Mouse (Mus musculus): Measurements from ENCODE around the gene Sec14l2. TPM values are rescaled to one million over a fixed set of nuclear protein-coding genes. Genes with fewer than 3 reads are reported as not detected.
A peak's percentile ranks its signal among the peaks of the same experiment; 100 is the strongest.
"Not testable (repeated sequence)": the region's sequence is repeated elsewhere in the genome, so short reads cannot be mapped to it uniquely, and the experiment has no call there.

The Sec14l2 gene
- total RNA-seq, 2 experiments from 2014 or later, result 1.4 to 2.3 TPM

DNA sequence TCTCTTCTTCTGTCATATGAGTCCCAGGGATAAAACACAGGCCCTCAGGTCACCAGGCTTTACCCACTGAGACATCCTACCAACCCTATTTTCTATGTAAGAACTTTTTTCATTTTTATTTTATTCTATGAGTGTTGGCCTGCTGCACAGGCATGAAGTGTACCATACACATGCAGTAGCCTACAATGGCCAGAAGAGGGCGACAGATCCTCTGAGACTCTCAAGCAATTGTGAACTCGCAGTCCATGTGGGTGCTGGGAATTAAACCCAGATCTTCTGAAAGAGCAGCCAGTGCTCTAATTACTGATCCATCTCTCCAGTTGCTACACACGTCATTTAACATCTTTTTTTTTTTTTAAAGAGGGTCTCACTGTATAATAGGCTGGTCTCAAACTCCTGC is 10.2 kb upstream of the Sec14l2 start:
- no peak for DNase-seq

- not testable (repeated sequence) for DNase-seq
Measured at GRCm38 (mm10) chr11:4128461-4128860, 5.2 kb upstream of the Sec14l2 start.

DNA sequence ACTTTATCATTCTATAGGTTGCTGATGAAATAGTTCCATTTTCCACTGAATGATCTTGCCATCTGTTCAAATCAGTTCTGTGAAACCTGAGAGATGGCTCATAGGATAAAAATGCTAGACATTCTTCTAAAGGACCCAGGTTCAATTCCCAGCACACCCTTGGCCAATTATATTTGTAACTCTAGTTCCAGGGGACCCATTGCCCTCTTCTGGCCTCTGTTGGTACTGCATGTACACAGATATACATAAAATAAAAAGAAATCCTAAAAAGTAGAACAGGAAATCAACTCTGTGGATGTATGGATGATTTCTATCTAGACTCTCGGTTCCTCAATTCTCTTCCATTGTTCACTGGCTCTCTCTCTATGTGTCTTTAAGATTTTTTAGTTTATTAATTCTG is 3.8 kb upstream of the Sec14l2 start:
- no peak for DNase-seq

DNA sequence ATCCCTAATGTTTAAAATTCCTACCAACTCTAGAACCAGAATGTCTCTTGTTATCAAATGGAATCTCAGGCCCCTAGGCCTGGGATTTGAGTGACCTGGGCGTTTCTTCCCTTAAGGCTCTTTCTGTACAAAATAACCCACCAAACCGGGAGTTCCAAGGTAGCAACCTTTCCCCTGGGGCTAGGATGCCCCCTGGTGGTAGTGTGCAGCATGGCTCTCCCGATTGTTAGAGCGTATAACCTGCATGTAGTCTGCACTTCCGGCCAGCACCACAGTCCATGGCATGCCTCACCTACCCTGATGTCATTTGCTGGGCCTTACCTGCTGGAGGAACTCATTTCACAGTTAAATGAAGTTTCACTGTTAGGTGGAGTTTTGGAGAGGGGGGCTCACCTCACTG is 707 bp upstream of the Sec14l2 start:
- no peak for DNase-seq

- DNase-seq, result no peak
Measured at GRCm38 (mm10) chr11:4122226-4122625, 989 bp downstream of the Sec14l2 start.

DNA sequence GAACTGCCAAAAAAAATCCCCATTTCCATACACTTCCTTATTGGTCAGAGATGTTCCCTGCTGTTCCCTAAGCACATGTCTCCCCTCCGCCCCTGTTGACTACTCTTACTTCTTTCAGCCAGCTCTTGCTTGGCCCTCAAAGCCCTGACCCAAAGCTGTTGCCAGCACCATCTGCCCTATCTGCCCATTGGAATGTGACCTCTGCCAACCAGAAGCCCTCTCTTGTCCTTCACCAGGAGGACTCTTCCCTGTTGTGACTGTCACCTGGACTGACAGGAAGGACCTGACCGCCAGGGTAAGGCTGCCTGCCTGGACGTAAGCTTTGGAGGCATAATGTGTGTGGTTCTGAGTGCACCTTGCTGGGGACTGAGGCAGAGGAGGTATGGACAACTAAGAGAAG is 1.5 kb downstream of the Sec14l2 start:
- no peak for DNase-seq

DNA sequence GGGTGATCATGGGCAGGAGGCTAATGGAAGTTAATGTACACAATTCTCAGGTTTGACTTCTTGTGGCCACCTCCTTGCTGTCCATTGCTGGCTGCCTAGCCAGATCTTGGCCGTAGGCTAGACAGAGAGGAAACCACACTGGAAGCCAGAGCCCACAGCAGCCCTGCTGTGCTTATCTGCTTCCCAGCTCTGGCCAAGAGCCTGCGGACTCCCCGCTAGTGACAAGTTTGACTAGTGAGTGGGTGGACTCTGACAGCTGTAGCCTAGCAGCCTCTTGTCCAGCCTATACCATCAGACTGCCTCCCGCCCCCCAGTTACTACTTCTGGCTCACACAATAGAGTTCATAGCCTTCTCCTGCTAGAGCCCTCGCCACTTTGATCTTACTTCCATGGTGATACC is 3.6 kb downstream of the Sec14l2 start:
- DNase-seq, result no peak

- DNase-seq, result peak; percentile 62
Measured at GRCm38 (mm10) chr11:4118081-4118921, 4.9 kb downstream of the Sec14l2 start.

DNA sequence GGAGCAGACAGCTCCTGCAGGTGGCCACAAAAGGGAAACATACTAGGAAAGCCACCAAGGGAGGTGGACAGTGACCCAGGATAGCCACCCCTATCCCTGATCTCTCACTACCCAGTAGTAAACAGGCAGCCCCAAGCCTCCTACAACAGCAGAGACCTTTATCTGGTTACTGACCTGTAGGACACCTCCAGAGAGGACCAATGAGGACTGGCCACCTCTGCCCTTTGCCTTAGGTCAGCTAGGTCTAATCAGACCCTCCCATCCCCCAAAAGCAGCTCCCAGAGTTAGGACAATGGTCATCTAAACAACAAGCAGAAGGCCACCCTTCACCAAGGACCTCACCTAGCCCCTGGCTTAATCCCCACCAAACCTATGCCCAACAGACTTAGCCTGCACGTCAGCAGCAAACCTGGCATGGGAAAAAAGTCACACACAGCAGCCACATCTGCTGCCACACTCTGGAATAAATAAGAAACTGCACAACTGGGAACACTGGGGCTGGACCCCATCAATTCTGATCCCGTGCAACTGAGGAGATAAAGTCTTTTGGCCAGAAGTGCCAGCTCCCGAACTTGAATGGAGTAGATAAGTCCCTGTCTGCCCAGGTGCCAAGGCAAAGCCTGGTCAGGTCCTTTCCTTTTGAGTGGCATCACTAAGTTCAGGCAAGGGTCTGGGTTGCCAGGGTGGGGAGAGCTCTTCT is 5.7 kb downstream of the Sec14l2 start:
- no peak for DNase-seq

DNA sequence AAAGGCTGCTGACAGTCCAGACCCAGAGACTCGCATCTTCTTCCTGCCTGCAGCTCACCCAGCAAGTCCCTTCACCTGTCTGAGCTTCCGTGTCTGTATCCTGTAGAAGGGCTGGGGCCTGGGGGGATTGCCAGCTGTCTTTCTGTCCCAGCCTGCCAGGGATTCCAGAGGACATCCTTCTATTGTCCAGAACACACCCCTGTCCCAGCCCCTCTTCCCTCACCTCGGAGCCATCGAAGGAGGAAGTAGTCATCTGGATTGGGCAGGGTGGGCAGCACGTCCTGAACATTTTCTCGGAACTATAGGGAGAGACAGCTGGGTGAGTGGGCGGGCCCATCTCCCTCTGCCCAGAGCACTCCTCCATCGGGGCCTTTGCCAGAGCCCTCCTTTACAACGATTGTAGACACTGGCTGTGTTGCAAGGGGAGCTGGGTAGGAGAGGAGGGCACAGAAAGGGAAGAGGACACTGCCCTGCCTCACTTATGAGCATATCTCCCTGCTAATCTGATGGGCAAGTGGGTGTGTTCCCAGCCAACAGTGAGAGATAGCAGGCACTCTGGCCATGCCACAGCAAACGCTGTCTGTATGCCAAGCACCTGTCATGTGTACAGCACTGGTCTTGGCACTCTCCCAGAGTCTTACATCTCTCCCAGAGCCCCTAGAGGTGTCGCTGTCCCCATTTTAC is 6.6 kb downstream of the Sec14l2 start:
- DNase-seq, result no peak

GRCm38 (mm10) chr11:4115407-4115806 is 7.8 kb downstream of the Sec14l2 start:
- no peak for DNase-seq

DNA sequence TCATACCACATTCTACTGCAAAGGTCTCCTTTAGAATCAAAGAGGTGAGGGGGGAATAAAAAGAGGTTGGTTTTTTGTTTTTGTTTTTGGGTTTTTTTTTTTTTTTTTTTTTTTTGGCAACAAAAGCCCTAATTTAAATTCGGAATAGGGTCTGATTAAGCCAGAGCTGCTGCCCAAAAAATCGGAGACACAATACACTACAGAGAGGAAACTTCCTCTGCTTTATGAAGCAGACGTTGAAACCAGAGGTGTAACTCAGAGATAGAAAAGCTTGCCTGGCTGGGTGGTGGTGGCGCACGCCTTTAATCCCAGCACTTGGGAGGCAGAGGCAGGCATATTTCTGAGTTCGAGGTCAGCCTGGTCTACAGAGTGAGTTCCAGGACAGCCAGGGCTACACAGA is 8.7 kb downstream of the Sec14l2 start:
- DNase-seq, result not testable (repeated sequence)

DNA sequence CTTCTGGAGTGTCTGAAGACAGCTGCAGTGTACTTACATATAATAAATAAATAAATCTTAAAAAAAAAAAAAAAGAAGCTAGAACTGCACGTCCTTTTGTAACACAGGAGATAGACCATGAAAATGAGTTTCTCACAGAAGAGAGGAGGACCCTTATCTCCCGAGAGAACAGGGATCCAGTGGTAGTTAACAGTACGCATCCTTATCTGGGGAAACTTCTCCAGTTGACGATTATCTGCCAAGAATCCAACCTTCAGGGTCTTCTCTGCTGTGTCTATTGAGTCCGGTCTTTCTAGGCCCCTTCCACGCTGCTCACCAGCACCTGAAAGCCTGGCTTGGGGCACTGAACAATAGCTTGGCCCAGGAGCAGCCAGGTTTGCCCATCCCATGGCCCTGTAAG is 9.2 kb downstream of the Sec14l2 start:
- DNase-seq, result no peak

GRCm38 (mm10) chr11:4113496-4113895 is 9.7 kb downstream of the Sec14l2 start:
- DNase-seq, result no peak

DNA sequence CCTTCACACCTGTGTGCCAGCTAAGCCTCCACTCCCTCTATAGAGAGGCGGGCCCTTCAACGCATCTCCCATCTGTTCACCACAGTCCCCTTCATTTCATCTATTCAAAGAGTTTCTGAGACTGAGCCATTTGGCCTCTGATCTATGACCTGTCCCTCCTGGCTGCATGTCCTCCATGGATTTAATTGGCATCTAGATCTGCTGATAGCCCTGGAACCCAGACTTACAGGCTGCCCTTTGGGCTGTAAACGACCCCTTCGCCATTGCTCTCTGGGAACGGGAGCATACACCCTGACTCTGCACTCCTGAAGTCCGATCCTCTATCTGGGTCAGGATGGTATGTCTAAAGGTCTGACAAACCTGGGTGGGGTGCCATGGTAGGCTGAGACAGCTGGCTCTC is 10.4 kb downstream of the Sec14l2 start:
- DNase-seq, result no peak

- no peak for DNase-seq
Measured at GRCm38 (mm10) chr11:4112033-4112432, 11.2 kb downstream of the Sec14l2 start.

DNA sequence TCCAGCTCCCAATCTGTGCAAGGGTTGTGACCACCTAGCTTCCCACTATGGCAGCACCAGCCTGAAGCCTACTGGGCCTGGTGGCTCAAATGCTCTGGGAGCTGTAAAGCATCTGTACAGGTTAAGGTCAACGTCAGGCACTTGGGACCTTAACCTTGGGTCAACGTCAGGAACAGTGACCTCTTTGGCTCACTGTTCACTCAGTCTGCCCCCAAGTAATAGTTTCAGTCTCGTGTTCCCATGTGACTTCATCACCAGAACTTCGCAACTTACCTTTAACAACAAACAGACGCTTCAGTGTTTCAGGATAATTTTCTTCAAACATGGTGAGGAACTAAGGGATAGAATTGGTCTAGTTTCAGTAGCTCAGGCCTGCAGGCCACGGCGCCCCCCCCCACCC is 14.5 kb downstream of the Sec14l2 start:
- DNase-seq, result no peak

DNA sequence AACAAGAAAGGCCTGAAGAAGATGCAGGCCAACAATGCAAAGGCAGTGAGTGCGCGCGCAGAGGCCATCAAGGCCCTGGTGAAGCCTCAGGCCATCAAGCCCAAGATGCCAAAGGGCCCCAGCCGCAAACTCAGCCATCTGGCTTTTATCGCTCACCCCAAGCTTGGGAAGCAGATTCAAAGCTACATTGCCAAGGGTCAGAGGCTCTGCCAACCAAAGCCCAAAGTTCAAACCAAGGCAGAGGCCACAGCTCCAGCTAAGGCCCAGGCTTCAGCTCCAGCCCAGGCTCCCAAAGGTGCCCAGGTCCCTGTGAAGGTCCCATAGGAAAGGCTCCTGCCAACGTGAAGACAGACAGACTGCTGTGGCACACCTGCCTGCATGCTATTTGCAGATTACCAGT is 15.3 kb downstream of the Sec14l2 start:
- DNase-seq, result not testable (repeated sequence)

- no peak for DNase-seq
Measured at GRCm38 (mm10) chr11:4105444-4105843, 17.8 kb downstream of the Sec14l2 start.

DNA sequence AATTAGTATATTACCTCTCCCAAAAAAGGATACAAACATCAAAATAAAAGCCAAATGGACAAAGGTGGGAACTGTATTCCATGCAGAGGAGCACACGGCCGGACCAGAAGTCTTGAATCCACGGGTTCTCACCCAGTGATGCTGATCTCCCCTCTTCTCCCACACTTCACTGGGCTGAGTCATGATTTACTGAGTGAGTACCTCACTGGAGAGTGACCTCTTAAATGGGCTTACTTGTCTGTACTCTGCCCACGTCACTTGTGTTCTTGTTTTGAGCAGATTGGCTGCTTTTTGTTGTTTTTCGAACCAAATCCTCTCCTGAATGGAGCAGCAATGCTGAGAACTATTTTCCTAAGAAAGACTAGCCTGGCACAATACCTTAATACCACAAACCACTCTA is 18.2 kb downstream of the Sec14l2 start:
- DNase-seq, result no peak

- DNase-seq, result no peak
Measured at GRCm38 (mm10) chr11:4103522-4103921, 19.7 kb downstream of the Sec14l2 start.

GRCm38 (mm10) chr11:4101851-4102250 is 21.4 kb downstream of the Sec14l2 start:
- DNase-seq, result no peak

DNA sequence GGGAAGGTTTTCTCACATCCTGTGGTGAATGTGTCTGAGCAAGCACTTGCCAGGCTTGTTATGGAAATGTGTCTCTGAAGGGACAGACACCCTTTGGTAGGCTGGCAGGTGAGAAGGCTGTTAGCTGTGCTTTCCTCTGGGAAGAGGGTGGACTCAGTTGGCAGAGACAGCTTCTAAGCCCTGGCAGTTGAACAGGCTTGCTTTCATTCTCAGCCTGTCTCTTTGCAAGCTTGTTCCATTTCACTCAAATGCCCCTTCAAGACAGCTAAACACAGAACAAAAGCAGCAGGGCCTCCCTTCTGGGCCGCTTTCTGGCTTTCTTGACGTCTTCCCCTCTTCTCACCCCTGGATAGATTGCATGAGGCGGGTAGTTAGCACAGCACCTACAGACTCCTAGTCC is 23.8 kb downstream of the Sec14l2 start:
- DNase-seq, result no peak

All from gastrocnemius, postnatal 10 days (tissue).